Mouse (Mus musculus) gastrocnemius, postnatal 10 days (tissue): Measurements from ENCODE around the gene Snd1. TPM values are rescaled to one million over a fixed set of nuclear protein-coding genes. Genes with fewer than 3 reads are reported as not detected.
A peak's percentile ranks its signal among the peaks of the same experiment; 100 is the strongest.

Experiments used
- DNase-seq: peaks from one replicate; pipeline ENCODE4 v3.0.0; 2021; ENCODE audit warnings: mixed read lengths
- total RNA-seq, 2 experiments: library from RNA; stranded (reverse); gene quantifications; 2 replicates each; pipeline ENCODE4 v1.2.3; 2021

Snd1 gene
- total RNA-seq, 2 experiments from 2014 or later = 56.2 to 65.2 TPM

- no peak for DNase-seq
Observed at GRCm38 (mm10) chr6:28546943-28547342, 72.0 kb downstream of the Snd1 start.

GRCm38 (mm10) chr6:28549374-28549773 lies 74.4 kb downstream of the Snd1 start:
- DNase-seq = no peak

DNA sequence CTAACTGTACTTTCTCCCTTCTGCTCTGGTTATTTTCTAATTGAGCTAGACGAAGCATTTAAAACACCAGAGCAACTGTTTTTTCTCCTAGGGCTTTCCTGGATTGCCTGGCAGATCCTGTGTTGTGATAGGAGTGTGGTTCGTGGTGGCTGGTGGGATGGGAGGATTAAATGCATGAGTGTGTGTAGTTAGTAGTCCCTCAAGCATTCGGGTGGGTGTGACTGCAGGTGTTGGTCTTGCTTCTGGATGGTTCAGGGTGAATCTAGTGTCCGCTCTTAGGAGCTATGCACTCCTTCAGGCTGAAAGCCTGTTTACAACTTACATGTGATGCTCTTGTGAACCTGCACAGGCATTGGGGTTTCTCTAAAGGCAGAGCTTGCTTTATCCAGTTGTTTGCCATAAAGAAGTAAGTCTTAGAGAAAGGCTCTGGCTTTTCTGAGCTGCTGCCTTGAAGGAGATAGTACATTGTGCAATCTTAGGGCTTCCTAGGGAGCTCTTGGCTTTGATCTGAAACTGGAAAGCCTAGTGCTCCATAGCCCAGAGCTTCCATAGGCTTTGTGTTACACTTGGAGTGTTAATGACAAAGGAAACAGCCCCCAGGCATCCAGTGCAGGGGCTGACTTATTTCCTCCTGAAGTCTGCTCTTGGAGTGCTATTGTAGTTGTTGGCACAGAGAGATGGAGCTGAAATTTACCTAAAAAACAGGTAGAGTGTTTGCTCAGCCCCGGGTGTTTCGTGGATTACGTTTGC lies 75.5 kb downstream of the Snd1 start:
- no peak for DNase-seq

DNA sequence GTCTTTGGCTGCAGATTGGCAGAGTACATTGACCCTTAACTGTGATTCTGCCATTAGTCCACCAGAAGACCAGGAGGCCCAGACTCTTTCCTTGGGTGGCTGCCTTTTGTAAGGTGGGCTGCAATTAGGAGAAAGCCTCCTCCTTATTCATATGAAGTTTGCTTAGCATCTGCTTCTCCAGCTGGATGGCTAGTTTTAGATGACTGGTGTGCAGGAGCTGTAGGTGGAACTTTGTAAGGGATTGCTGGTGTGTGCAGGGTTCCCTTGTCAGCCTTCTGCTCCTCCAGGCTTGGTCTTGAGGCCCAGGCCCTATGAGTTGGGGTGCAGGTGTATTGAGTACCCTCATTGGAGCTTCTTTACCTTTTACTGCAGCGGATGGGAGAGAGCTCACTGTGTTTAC lies 79.5 kb downstream of the Snd1 start:
- no peak for DNase-seq

- no peak for DNase-seq
Observed at GRCm38 (mm10) chr6:28555002-28555401, 80.1 kb downstream of the Snd1 start.

GRCm38 (mm10) chr6:28555428-28555827 lies 80.5 kb downstream of the Snd1 start:
- no peak for DNase-seq

DNA sequence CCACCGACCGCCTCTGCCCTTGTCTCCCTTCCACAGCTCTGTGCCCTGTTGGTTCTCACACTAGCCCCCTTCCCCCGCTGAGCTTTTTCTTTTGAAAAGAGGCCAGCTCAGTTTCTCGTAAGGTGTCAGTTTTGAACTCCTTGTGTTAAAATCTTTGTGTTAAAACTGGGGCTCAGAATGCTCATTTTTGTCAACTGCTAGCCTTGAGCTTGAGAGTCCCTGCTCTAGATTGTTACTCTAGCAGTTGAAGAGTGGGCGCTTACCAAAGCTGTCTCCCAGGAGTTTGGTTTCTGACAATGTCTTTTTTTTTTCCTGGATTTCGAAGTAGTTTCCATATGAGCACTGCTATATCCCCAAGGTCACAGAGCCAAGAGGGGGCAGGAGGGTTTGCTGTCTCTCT lies 82.8 kb downstream of the Snd1 start:
- DNase-seq = no peak

GRCm38 (mm10) chr6:28559419-28559818 lies 84.5 kb downstream of the Snd1 start:
- no peak for DNase-seq

- peak; percentile 26 for DNase-seq
Observed at GRCm38 (mm10) chr6:28561291-28561995, 86.5 kb downstream of the Snd1 start.

- no peak for DNase-seq
Observed at GRCm38 (mm10) chr6:28562323-28563044, 87.5 kb downstream of the Snd1 start.

- DNase-seq = no peak
Observed at GRCm38 (mm10) chr6:28567978-28568377, 93.0 kb downstream of the Snd1 start.

- DNase-seq = no peak
Observed at GRCm38 (mm10) chr6:28571946-28572345, 97.0 kb downstream of the Snd1 start.

- DNase-seq = peak; percentile 20
Observed at GRCm38 (mm10) chr6:28572991-28573759, 98.2 kb downstream of the Snd1 start.

DNA sequence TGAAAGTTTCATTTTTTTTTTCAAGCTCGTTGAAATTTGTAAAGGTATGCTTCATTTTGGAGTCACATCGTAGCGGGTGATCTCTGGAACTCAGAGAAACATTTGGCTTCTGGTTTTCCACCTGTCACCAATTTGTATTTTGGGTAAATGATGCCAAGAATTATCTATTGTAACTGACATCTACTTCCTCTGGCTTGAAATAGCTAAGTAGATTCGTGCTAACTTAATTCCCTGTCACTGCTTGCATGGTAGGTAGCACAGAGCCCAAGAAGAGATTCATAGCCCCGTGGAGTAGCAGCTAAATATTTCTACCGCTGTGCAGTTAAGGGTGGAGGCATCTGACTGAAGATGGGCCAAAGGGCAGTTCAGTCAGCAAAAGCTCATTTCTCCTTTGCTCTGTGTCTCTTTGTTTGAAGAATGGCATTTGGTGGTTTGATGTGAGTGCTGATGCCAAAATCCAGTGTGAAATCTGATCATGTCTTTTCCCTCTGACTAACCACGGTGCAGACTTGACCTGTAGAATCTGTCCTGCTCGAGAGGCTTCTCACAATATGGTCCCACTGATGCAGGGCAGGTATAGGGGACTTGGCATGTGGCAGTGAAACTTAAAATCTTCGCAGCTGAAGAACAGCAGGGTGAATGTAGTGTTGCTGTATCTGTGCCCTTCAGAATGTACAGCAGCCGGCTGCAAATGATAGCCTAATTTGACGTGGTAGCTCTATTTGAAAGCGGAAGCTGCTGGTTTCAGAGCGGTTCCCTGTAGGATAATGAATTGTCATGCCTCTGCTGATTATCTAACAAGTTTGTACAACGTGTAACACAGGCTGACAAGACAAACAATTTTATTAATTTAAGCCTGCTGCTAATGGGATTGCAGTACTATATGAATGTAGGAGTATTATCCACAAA lies 101.7 kb downstream of the Snd1 start:
- no peak for DNase-seq

GRCm38 (mm10) chr6:28582847-28583246 lies 107.9 kb downstream of the Snd1 start:
- no peak for DNase-seq

- DNase-seq = no peak
Observed at GRCm38 (mm10) chr6:28583399-28583798, 108.5 kb downstream of the Snd1 start.

DNA sequence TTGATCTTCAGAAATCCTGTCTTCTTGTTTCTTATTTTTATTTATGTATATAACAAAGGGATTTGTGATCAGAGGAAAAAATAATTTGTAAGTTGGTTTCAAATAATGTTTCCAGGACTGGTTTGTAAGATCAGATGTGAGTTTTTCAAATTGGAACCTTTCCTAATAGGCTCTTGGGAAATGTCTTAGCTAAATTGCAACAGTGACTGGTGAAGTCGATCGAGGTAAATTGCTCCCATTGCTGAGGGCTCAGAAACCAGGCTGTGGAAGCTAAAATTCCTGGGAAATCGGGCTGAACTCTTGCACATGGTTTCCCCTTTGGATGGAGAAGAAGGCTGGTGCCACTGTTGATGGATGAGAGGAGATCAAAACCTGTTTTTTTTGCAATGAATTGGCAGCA lies 111.9 kb downstream of the Snd1 start:
- DNase-seq = no peak

DNA sequence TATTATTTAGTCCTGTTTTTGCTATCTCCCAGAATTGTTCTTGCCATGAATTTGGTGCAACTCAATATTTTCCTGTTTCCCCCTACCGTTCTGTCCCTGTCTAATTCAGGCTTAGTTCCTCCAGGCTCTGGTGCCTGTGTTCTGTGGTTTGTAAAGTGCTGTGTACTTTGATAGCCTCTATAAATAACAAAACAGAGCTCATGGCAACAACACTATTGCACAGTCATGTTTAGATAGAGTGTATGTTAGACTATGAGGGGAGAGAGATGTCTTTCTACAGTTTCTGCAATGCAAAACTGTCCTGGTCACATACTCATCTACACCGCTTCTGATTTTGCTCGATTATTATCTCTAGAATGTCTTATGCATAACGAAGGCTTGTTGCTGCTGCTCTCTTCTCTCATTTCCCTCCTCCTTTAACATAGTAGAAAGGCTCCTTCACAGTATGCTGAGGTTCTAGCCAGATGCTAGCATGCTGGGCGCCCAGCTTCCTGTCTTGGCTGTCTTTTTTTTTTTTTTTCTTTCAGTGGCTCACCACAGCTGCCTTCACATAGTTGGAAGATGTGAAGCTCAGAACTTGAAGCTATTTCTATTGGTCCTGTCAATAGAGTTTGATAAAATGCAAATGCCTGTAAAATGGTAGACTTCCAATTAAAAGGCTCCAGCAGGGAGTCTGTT lies 113.7 kb downstream of the Snd1 start:
- no peak for DNase-seq

DNA sequence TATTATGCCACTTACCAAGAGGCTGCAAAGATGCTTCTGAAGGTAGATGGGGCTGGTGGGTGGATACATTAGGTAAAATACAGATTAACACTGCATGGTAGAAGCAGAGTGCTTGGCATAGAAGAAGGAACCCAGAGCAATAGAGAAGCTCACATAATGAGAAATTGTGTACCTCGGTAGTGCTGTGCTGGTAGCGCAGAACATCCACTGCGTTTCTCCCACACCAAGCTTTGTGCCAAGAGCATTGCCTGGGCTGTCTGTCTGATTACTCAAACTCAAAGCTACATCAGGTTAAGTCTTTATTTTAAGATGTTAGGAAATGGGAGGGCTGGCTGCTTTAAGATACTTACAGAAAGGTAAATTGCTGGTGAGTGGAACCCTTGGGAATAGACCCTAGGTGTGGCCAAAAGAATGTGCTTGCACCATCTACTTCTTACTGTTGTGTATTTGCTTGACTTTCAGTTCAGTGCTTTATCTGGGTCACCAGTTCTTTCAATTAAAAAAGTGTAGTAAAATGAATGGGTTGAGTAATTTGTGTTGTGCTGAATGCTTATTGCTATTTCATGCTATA lies 117.5 kb downstream of the Snd1 start:
- DNase-seq = no peak

- no peak for DNase-seq
Observed at GRCm38 (mm10) chr6:28593708-28594107, 118.8 kb downstream of the Snd1 start.
